Mouse (Mus musculus) left cerebral cortex, postnatal 25 days (tissue): ENCODE measurements around the gene Vps25. TPM values are rescaled to one million over a fixed set of nuclear protein-coding genes. Genes with fewer than 3 reads are reported as not detected.
A peak's percentile ranks its signal among the peaks of the same experiment; 100 is the strongest.

Experiments used
- DNase-seq, 2 experiments: peaks; one replicate each; pipeline ENCODE4 v3.0.0; 2022; ENCODE audit warnings: low spot score in 2 of 2, mixed read lengths in 1 of 2
- intact Hi-C: fragments of 180-260 bp; cut with DNase I; formaldehyde crosslinking; loops from one replicate; pipeline ENCODE4 v1.15.1; 2025
- total RNA-seq, 2 experiments: library from RNA; stranded (reverse); gene quantifications; 2 replicates each; pipeline ENCODE4 v1.2.3; 2021

Gene Vps25
- total RNA-seq, 2 experiments from 2014 or later: 62.4 to 65.7 TPM

GRCm38 (mm10) chr11:101264954-101265471 lies 11.5 kb downstream of the Vps25 start:
- intact Hi-C loops: no loop called here
- no peak for DNase-seq

DNA sequence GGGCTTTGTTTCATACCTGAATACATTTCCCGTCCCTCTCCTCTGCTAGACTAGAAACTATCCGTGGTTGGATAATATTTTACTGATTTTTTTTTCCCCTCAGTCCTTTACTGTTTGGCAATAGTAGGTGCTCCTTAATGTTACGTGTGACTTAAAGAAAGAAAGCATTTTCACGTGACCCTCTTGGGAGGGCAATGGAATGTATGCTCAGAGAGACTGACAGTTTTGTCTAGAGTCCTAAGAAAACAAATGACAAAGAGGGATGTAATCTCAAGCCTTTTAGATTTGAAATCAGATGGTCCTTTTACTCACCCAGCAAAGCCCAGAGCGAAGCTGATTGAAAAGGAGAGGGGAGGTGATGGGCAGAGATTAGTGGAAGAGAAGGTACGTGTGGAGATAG lies 12.4 kb downstream of the Vps25 start:
- DNase-seq: no peak
- intact Hi-C loops: no loop called here

DNA sequence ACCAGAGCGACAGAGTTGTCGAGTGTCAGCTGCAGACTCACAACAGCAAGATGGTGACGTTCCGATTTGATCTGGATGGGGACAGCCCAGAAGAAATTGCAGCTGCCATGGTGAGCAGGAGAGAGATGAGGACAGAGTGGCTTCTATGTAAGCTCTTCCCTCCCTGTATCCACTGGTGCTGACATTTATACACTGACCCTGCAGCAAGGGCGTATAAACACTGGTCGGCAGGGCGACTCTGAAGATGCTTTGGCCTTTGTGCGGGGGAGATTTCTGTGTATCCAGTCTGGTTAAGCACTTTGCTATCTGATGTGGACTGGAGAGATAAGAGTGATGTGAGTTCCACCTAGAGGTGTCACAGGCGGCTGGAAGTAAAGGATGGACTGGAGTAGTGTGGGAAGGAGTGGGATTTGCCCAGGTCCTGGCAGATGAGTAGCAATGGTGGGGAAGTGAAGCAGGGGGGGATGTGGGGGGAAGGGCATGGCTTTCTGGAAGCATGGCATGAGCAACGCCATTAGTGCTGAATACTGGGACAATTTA lies 16.1 kb downstream of the Vps25 start:
- DNase-seq: no peak
- intact Hi-C loops: no loop called here

DNA sequence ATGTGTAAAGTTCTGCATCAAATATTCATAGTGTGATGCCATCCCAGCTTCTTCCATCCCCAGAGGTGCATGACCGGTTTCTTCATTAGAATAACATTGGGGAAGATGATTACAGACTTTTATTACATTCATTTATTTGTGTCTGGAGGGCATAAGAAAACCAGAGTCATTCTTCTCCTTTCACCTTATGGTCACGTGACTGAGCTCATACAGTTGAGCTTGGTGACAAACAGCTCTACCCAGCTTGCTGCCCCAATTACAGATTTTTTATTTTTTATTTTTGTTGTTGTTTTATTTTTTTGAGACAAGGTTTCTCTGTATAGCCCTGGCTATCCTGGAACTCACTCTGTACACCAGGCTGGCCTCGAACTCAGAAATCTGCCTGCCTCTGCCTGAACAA lies 18.9 kb downstream of the Vps25 start:
- no peak for DNase-seq
- intact Hi-C loops: no loop called here

- intact Hi-C loops: no loop called here
- no peak for DNase-seq
Measured at GRCm38 (mm10) chr11:101275309-101275708, 21.8 kb downstream of the Vps25 start.

- intact Hi-C loops: no loop called here
Measured at GRCm38 (mm10) chr11:101276319-101277070, 23.0 kb downstream of the Vps25 start.

DNA sequence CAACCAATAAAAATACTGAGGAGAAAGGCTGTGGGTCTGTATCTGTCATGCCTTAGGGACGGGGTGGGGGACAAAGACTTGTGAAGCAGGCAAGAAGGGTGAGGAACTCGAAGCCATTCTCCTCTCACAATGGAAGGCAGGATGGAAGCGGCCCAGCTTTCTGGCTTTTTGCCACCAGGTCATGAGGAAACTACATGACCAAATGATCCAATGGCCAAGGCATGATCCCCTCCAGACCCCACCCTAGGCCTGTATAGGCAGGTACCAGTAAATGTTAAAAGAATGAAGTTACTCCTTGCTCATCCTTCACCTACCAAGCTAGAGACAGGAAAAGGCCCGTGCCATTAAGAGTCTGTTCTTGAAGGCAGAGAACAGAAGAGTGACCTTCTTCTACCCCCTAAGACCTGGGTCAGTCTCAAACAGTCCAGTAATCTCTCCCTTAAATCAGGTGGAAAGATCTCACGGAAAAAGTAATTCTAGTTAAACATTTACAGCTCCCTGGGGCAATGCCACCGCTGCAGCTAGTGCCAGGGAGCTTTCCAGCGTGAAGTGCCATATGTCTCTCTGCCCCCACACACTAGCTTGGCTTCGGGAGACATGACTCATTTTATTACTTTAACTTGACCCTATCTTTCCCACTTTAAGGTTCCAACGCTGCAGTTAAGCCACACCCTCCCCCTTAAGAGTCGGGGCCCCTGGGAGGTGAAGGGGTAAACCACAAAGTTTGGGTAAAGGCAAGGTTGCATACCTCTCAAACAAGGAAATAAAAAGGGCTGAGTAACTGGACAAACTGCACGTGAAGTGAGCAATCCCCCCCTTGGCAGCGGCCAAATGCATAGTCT lies 24.1 kb downstream of the Vps25 start:
- DNase-seq: peak in 1 of 2 experiments; percentile 66
- intact Hi-C loops: loop anchor here (2.0 kb wide), 1 partner anchor 19 kb away; no protein-coding TSS in a partner anchor

More at GRCm38 (mm10) chr11:101276319-101277070, 23.0 kb downstream of the Vps25 start:
- DNase-seq: no peak

DNA sequence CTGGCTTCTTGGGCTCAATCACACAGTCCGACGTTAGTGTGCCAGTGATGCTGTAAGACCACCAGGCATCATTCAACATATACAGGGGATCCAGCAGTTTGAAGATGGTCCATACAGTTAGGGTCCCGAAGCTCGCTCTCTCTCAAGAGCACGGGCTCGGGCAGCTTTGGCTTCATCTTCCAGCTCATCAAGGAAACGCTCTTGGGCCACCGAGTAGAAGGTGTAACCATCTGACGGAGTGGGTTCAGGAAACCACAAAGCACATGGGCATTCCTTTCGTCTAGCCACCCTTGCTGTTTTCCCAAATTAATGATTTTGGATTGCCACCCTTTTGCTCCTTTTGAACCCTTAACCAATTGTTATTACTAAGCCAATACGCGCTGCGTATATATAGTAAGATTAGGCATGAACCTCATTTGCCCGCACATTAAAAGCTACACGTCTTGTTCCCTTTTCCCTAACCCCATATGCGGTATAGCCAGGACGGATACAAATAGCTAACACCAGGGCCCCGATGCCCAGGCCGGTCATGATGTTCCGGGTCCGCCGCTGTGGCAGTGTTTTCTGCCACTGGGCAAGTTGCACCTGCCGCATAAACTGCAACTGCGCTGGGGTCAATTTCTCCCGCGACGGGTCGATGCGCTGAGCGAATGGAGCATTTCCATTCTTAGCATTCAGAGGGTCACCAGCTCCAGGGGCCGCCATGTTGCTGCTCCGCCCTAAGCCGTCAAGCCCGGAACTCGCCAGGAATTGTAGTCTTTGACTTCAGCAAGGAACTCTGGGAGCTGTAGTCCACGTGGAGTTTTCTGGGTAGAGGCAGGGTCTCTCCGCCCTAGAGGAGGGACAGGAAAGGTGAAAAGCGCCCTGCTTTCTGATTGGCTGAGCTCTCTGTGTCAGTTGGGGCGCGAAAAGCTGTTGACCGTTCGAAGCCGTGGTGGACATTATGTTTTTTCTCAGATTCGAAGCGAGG lies 25.0 kb downstream of the Vps25 start, which contains the start of the genes Cntd1 and Coa3:
Cntd1 (plus strand) TSS at position 790 of the 970 bp plus-strand sequence.
Coa3 (minus strand) TSS at position 892 of the 970 bp plus-strand sequence.
- DNase-seq: peak; percentile 85 to 93
- intact Hi-C loops: loop anchor here (2.0 kb wide), 1 partner anchor 20 kb away; no protein-coding TSS in a partner anchor

DNA sequence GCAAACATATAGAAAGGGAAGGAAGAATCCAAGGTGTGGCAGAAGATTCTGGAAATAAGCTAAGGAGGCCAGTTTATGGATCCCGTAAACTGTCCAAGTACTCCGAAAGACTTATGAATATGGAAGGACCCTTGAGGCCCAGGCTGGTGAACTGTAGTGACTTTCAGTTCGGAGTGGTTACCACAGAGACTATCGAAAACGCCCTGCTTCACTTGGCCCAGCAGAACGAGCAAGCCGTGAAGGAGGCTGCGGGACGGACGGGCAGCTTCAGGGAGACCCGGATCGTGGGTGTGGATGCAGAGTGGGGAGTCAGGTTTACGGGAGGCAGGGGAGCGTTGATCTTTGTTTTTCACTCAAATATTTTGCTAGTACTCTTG lies 25.7 kb downstream of the Vps25 start:
- no peak for DNase-seq
- intact Hi-C loops: loop anchor here (2.0 kb wide), 1 partner anchor 20 kb away; no protein-coding TSS in a partner anchor

- DNase-seq: no peak
- intact Hi-C loops: no loop called here
Measured at GRCm38 (mm10) chr11:101280837-101281236, 27.3 kb downstream of the Vps25 start.

DNA sequence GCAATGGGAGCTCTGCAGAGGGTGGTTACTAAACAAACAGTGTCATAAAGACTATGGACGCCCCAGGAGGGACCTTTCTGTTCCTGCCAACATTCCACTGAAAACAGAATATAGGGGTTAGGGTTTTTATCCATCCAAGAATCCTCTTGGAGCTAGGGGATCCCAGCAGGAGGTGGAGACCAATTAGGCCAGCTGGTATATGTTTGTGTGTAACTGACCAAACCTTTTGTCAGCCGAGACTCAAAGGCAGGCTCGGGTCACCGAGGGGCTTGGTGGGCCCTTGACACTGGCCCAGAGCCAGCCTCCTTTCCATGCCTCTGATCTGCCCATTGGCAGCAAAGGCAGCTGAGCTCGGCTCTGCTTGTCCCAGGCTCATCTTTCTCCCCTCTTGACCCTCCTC lies 29.4 kb downstream of the Vps25 start:
- intact Hi-C loops: no loop called here
- DNase-seq: no peak

- DNase-seq: no peak
- intact Hi-C loops: no loop called here
Measured at GRCm38 (mm10) chr11:101283805-101284204, 30.3 kb downstream of the Vps25 start.

DNA sequence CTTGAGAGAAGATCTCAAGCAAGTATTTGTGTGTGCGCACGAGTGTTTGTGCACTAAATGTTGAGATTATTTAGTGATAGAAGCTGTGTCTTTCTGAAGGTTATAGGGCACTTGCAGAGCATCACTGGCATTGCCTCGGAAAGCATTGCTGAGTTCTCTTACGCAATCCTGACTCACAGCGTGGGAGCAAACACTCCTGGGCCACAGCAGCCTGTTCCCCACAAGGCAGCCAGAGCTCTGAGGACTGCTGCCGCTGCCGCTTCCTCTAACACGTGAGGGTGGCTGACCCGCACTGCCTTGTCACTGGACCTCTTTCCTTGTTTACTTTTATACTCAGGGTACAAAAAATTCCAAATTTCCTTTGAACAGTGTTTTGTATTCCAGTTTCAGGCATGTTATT lies 33.8 kb downstream of the Vps25 start:
- DNase-seq: peak in 1 of 2 experiments; percentile 32
- intact Hi-C loops: no loop called here

- intact Hi-C loops: no loop called here
- no peak for DNase-seq
Measured at GRCm38 (mm10) chr11:101291231-101291630, 37.7 kb downstream of the Vps25 start.

DNA sequence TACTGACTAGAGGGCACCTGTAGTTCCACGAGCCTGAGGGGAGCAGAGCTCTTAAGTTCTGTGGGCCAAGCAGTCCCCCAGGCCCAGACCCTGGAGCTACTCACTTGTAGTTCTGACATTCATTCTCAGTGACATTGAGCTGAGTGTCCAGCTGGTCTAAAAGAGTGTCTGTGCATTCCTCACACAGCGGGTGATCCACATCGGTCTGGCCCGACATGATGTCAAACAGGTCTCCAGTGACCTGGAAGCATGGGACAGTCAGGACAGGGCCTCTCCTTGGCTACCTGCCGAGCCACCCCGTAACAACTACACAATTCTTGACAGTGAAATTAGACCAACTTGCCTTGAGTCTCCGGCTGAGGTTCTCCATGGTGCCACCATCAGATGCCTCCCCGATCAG lies 41.7 kb downstream of the Vps25 start:
- intact Hi-C loops: no loop called here
- no peak for DNase-seq

DNA sequence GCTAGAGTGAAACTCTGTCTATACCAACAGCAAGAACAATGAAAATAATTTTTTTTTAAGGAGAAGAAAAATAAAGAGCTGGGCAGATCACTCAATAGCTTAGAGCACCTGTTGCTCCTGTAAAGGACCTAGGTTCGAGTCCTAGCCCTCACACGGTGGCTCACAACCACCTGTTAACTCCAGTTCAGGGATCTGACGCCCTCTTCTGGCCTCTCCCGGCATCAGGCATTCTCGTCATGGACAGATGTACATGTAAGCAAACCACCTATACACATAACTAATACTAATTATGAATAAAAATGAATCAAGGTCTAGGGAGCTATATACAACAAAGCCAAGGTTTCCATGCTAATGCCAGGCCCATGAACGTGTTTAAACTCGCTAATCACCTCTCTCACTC lies 47.4 kb downstream of the Vps25 start:
- DNase-seq: no peak
- intact Hi-C loops: no loop called here

- no peak for DNase-seq
- intact Hi-C loops: loop anchor here (2.0 kb wide), 1 partner anchor 89 kb away; no protein-coding TSS in a partner anchor
Measured at GRCm38 (mm10) chr11:101301299-101302003, 47.9 kb downstream of the Vps25 start.
